Mouse (Mus musculus) gastrocnemius, adult 2 months (tissue): ENCODE measurements around the gene Fam178b. TPM values are rescaled to one million over a fixed set of nuclear protein-coding genes. Genes with fewer than 3 reads are reported as not detected.

Experiments used
- DNase-seq: peaks from one replicate; pipeline ENCODE4 v3.0.0; 2022
- H3K27ac ChIP-seq: fragments of 200-600 bp; 2 replicates; pipeline ENCODE4 v1.8.1; 2022; ENCODE audit warnings: mild to moderate bottlenecking
- H3K4me3 ChIP-seq: fragments of 200-600 bp; 2 replicates; pipeline ENCODE4 v1.8.1; 2022; ENCODE audit warnings: mild to moderate bottlenecking, moderate library complexity
- CTCF ChIP-seq: fragments of 200-600 bp; IDR thresholded peaks from 2 replicates; pipeline ENCODE4 v1.8.1; 2022; ENCODE audit warnings: antibody characterized with exemption, mild to moderate bottlenecking, moderate library complexity
- intact Hi-C: fragments of 180-260 bp; cut with DNase I; formaldehyde crosslinking; loops from one replicate; pipeline ENCODE4 v1.15.1; 2025
- total RNA-seq, 2 experiments: library from RNA; stranded (reverse); gene quantifications; 2 replicates each; pipeline ENCODE4 v1.2.3; 2021

Gene Fam178b
- total RNA-seq, 2 experiments from 2014 or later: 0.48 TPM; not detected in 1

GRCm38 (mm10) chr1:36550075-36550863, 132.7 kb downstream of the Fam178b start:
- peak overlapping the region; percentile 81 for H3K27ac ChIP-seq
- TF ChIP-seq CTCF: no peak; the same call in 1 of the 2 replicates
- DNase-seq: peak; percentile 22
- intact Hi-C loops: no loop called here
- H3K4me3 ChIP-seq: no peak overlapping the region

- H3K27ac ChIP-seq: peak overlapping the region; percentile 81; the same call in 1 of the 2 replicates
- peak; percentile 17 for DNase-seq
- intact Hi-C loops: loop anchor here (5.0 kb wide), 1 partner anchor 68 kb away; no protein-coding TSS in a partner anchor
- peak overlapping the region; percentile 13 for H3K4me3 ChIP-seq
- no peak for TF ChIP-seq CTCF
Measured at GRCm38 (mm10) chr1:36549491-36549890, 133.5 kb downstream of the Fam178b start.

GRCm38 (mm10) chr1:36548771-36549170, 134.2 kb downstream of the Fam178b start:
- intact Hi-C loops: loop anchor here (5.0 kb wide), 1 partner anchor 69 kb away; no protein-coding TSS in a partner anchor
- TF ChIP-seq CTCF: no peak
- DNase-seq: peak; percentile 18
- no peak overlapping the region for H3K4me3 ChIP-seq
- peak overlapping the region; percentile 81 for H3K27ac ChIP-seq

GRCm38 (mm10) chr1:36547981-36548598, 134.9 kb downstream of the Fam178b start:
- intact Hi-C loops: loop anchor here (1.0 to 5.0 kb wide), 3 partner anchors 69 to 136 kb away; no protein-coding TSS in a partner anchor
- DNase-seq: peak; percentile 69

GRCm38 (mm10) chr1:36546888-36547471, 136.0 kb downstream of the Fam178b start, which contains the start of gene Ankrd39:
Ankrd39 (minus strand) TSS chr1:36547445.
- TF ChIP-seq CTCF: peak; percentile 100; the same call in 1 of the 2 replicates
- H3K27ac ChIP-seq: peak within 1 kb of the TSS; percentile 94
- intact Hi-C loops: loop anchor here (1.0 to 5.0 kb wide), 3 partner anchors 70 to 137 kb away; no protein-coding TSS in a partner anchor
- DNase-seq: peak; percentile 99
- peak within 1 kb of the TSS; percentile 84 for H3K4me3 ChIP-seq

More at GRCm38 (mm10) chr1:36547981-36548598, 134.9 kb downstream of the Fam178b start:
- no peak for TF ChIP-seq CTCF
- Histone ChIP-seq H3K27ac (peak overlapping the region; percentile 81), H3K4me3 (no peak overlapping the region)

- intact Hi-C loops: loop anchor here (5.0 kb wide), 1 partner anchor 71 kb away; no protein-coding TSS in a partner anchor
- peak overlapping the region; percentile 84 for H3K4me3 ChIP-seq
- peak; percentile 34 for TF ChIP-seq CTCF
- peak; percentile 38 for DNase-seq
- peak overlapping the region; percentile 94 for H3K27ac ChIP-seq
Measured at GRCm38 (mm10) chr1:36545845-36546600, 137.0 kb downstream of the Fam178b start.

GRCm38 (mm10) chr1:36545382-36545781, 137.6 kb downstream of the Fam178b start:
- H3K4me3 ChIP-seq: peak overlapping the region; percentile 84
- peak overlapping the region; percentile 94 for H3K27ac ChIP-seq
- intact Hi-C loops: loop anchor here (5.0 kb wide), 1 partner anchor 72 kb away; no protein-coding TSS in a partner anchor
- TF ChIP-seq CTCF: no peak
- peak; percentile 8 for DNase-seq

GRCm38 (mm10) chr1:36542925-36543324, 140.1 kb downstream of the Fam178b start:
- H3K4me3 ChIP-seq: no peak overlapping the region
- TF ChIP-seq CTCF: no peak
- H3K27ac ChIP-seq: peak overlapping the region; percentile 91
- peak; percentile 27 for DNase-seq
- intact Hi-C loops: no loop called here

GRCm38 (mm10) chr1:36541844-36542243, 141.1 kb downstream of the Fam178b start:
- intact Hi-C loops: no loop called here
- DNase-seq: peak; percentile 57
- Histone ChIP-seq H3K27ac (peak overlapping the region; percentile 91), H3K4me3 (peak overlapping the region; percentile 21)
- no peak for TF ChIP-seq CTCF

GRCm38 (mm10) chr1:36540807-36541206, 142.2 kb downstream of the Fam178b start:
- DNase-seq: no peak
- peak overlapping the region; percentile 41 for H3K4me3 ChIP-seq
- TF ChIP-seq CTCF: no peak
- intact Hi-C loops: no loop called here
- H3K27ac ChIP-seq: peak overlapping the region; percentile 91

- Histone ChIP-seq H3K27ac (peak overlapping the region; percentile 91), H3K4me3 (peak overlapping the region; percentile 41)
- no peak for TF ChIP-seq CTCF
- intact Hi-C loops: no loop called here
- peak; percentile 71 for DNase-seq
Measured at GRCm38 (mm10) chr1:36540132-36540531, 142.9 kb downstream of the Fam178b start.
